Mouse (Mus musculus) hindbrain, postnatal 0 days (tissue): ENCODE measurements around the gene Lmx1a. TPM values are rescaled to one million over a fixed set of nuclear protein-coding genes. Genes with fewer than 3 reads are reported as not detected.

Source experiments
- ATAC-seq: fragments of 200-750 bp; cut with Nextera tagmentation; 2 replicates; pipeline ENCODE4 v1.8.0; 2017; ENCODE audit warnings: mild to moderate bottlenecking, moderate TSS enrichment, moderate library complexity
- DNase-seq: peaks from one replicate; pipeline ENCODE4 v3.0.0-alpha.2; 2015; ENCODE audit warnings: low spot score
- H3K27ac ChIP-seq: fragments of 300-500 bp; sonication (generic); 2 replicates; pipeline ENCODE4 v1.5.1; 2014; ENCODE audit warnings: mild to moderate bottlenecking
- H3K27me3 ChIP-seq: fragments of 300-500 bp; sonication (generic); 2 replicates; pipeline ENCODE4 v1.6.1; 2014; ENCODE audit warnings: low read length, mixed read lengths; ENCODE audit not compliant: insufficient read depth
- H3K36me3 ChIP-seq: fragments of 300-500 bp; sonication (generic); 2 replicates; pipeline ENCODE4 v1.6.1; 2014; ENCODE audit warnings: low read length, mixed read lengths; ENCODE audit not compliant: insufficient read depth
- H3K4me1 ChIP-seq: fragments of 300-500 bp; sonication (generic); 2 replicates; pipeline ENCODE4 v1.6.1; 2014; ENCODE audit warnings: antibody characterized with exemption, low read length, mixed read lengths; ENCODE audit not compliant: insufficient read depth
- H3K4me2 ChIP-seq: fragments of 300-500 bp; sonication (generic); 2 replicates; pipeline ENCODE4 v1.6.1; 2014; ENCODE audit warnings: low read depth, mild to moderate bottlenecking, low read length, moderate library complexity, mixed read lengths
- H3K4me3 ChIP-seq: fragments of 300-500 bp; sonication (generic); 2 replicates; pipeline ENCODE4 v1.5.1; 2014; ENCODE audit warnings: low read length
- H3K9ac ChIP-seq: fragments of 300-500 bp; sonication (generic); replicated peaks from 2 replicates; pipeline ENCODE4 v1.6.1; 2014; ENCODE audit warnings: mild to moderate bottlenecking, low read length, moderate library complexity, mixed read lengths
- H3K9me3 ChIP-seq: fragments of 300-500 bp; sonication (generic); 2 replicates; pipeline ENCODE4 v1.6.1; 2016; ENCODE audit warnings: low read length, mixed read lengths
- CTCF ChIP-seq: IDR thresholded peaks from 2 replicates; pipeline ENCODE4 v1.5.1; 2016; ENCODE audit warnings: antibody characterized with exemption, control low read depth, low read depth
- WGBS: fragments of 180-500 bp; shearing (Covaris S2); extraction: QIAGEN DNeasy Blood & Tissue Kit; methylation state at CpG from one replicate; pipeline ENCODE4 v1.1.7; 2014; 5-methylcytosine and 5-hydroxymethylcytosine counted together
- polyA plus RNA-seq: library from polyadenylated mRNA; unstranded; fragments of >200 nt; fragmentation: Nextera tagmentation; extraction: Ambion mirVana; gene quantifications from 2 replicates; pipeline ENCODE4 v1.2.1, GENCODE M21; 2015
- total RNA-seq: library from RNA; depleted of rRNA; stranded (reverse); fragments of >200 nt; gene quantifications from 2 replicates; pipeline ENCODE4 v1.2.3, GENCODE M21; 2014

Gene Lmx1a
- total and polyA plus RNA-seq, 2 experiments from 2014 or later, result 5.7 to 12.5 TPM

- Histone ChIP-seq H3K9ac (no peak overlapping the region), H3K4me2 (no peak overlapping the region), H3K4me1 (peaks cover 13% of the 10 kb centered on the region; the same call in 1 of the 2 replicates), H3K36me3 (no peaks in the 10 kb centered on the region), H3K9me3 (no peaks in the 10 kb centered on the region), H3K27ac (no peak overlapping the region), H3K4me3 (no peak overlapping the region), H3K27me3 (no peaks in the 10 kb centered on the region; the same call in 1 of the 2 replicates)
- no peak for ATAC-seq
- 66% methylated on average over 4 of the region's 4 CpGs for WGBS
- no peak for DNase-seq
- no peak for TF ChIP-seq CTCF
These were observed 65.0 kb downstream of the Lmx1a start for GRCm38 (mm10) chr1:167754085-167754484.

GRCm38 (mm10) chr1:167754636-167755522 lies 65.8 kb downstream of the Lmx1a start:
- no peak overlapping the region for H3K4me3 ChIP-seq
- no peaks in the 10 kb centered on the region for H3K36me3 ChIP-seq
- H3K9me3 ChIP-seq, result no peaks in the 10 kb centered on the region
- no peak overlapping the region for H3K27ac ChIP-seq
- no peak overlapping the region for H3K9ac ChIP-seq
- H3K4me1 ChIP-seq, result peaks cover 13% of the 10 kb centered on the region; the same call in 1 of the 2 replicates
- no peak overlapping the region for H3K4me2 ChIP-seq
- TF ChIP-seq CTCF, result no peak
- 0 out of 2 replicates have a peak, but pooled peaks cover under 1% of the 10 kb centered on the region for H3K27me3 ChIP-seq
- DNase-seq (no peak), ATAC-seq (no peak)
- 14% methylated on average over 14 of the region's 14 CpGs for WGBS

- ATAC-seq (no peak), DNase-seq (peak; percentile 45)
- peaks cover 17% of the 10 kb centered on the region; the same call in 1 of the 2 replicates for H3K4me1 ChIP-seq
- 0 out of 2 replicates have a peak, but pooled peaks cover 6% of the 10 kb centered on the region for H3K27me3 ChIP-seq
- no peaks in the 10 kb centered on the region for H3K36me3 ChIP-seq
- no peaks in the 10 kb centered on the region for H3K9me3 ChIP-seq
- WGBS, result 41% methylated on average over 8 of the region's 8 CpGs
- no peak overlapping the region for H3K4me3 ChIP-seq
- no peak overlapping the region for H3K27ac ChIP-seq
- no peak overlapping the region for H3K9ac ChIP-seq
- TF ChIP-seq CTCF, result no peak
- no peak overlapping the region for H3K4me2 ChIP-seq
These were observed 69.2 kb downstream of the Lmx1a start for GRCm38 (mm10) chr1:167758208-167758607.

- Histone ChIP-seq H3K9ac (no peak overlapping the region), H3K36me3 (no peaks in the 10 kb centered on the region), H3K4me2 (no peak overlapping the region), H3K4me1 (peaks cover 8% of the 10 kb centered on the region; the same call in 1 of the 2 replicates), H3K4me3 (no peak overlapping the region), H3K27me3 (0 out of 2 replicates have a peak, but pooled peaks cover 6% of the 10 kb centered on the region), H3K27ac (no peak overlapping the region), H3K9me3 (no peaks in the 10 kb centered on the region)
- 79% methylated on average over 10 of the region's 10 CpGs for whole genome bisulfite sequencing
- ATAC-seq, result no peak
- no peak for TF ChIP-seq CTCF
- DNase-seq, result no peak
These were observed 71.3 kb downstream of the Lmx1a start for GRCm38 (mm10) chr1:167760307-167760706.

- Histone ChIP-seq H3K9me3 (no peaks in the 10 kb centered on the region), H3K4me3 (no peak overlapping the region), H3K27ac (no peak overlapping the region), H3K9ac (no peak overlapping the region), H3K36me3 (no peaks in the 10 kb centered on the region), H3K4me2 (0 out of 2 replicates have a peak overlapping the region, but pooled peaks have one; percentile 30), H3K4me1 (peaks cover 8% of the 10 kb centered on the region; the same call in 1 of the 2 replicates), H3K27me3 (peaks cover 10% of the 10 kb centered on the region; the same call in 1 of the 2 replicates)
- 7% methylated on average over 13 of the region's 13 CpGs for WGBS
- peak; percentile 77 for ATAC-seq
- no peak for TF ChIP-seq CTCF
- peak; percentile 57 for DNase-seq
These were observed 72.8 kb downstream of the Lmx1a start for GRCm38 (mm10) chr1:167761785-167762223.

GRCm38 (mm10) chr1:167766619-167767018 lies 77.6 kb downstream of the Lmx1a start:
- Histone ChIP-seq H3K4me3 (no peak overlapping the region), H3K36me3 (no peaks in the 10 kb centered on the region), H3K4me2 (no peak overlapping the region), H3K27ac (no peak overlapping the region), H3K9me3 (no peaks in the 10 kb centered on the region), H3K27me3 (peaks cover 4% of the 10 kb centered on the region; the same call in 1 of the 2 replicates), H3K4me1 (peaks cover 4% of the 10 kb centered on the region; the same call in 1 of the 2 replicates), H3K9ac (no peak overlapping the region)
- 83% methylated on average over 4 of the region's 4 CpGs for WGBS
- DNase-seq, result no peak
- no peak for TF ChIP-seq CTCF
- ATAC-seq, result no peak
